Mouse (Mus musculus): ENCODE measurements around the gene Casq2.

Casq2 gene

GRCm38 (mm10) chr3:102165536-102166286 is 79.5 kb downstream of the Casq2 start:
- DNase-seq = no peak

GRCm38 (mm10) chr3:102166287-102166620 is 80.0 kb downstream of the Casq2 start:
- DNase-seq = no peak

GRCm38 (mm10) chr3:102166794-102167193 is 80.6 kb downstream of the Casq2 start:
- no peak for DNase-seq

GRCm38 (mm10) chr3:102167555-102168210 is 81.5 kb downstream of the Casq2 start:
- DNase-seq = no peak

- DNase-seq = peak; percentile 92 to 93
These were observed 83.1 kb downstream of the Casq2 start for GRCm38 (mm10) chr3:102169197-102169905.

DNA sequence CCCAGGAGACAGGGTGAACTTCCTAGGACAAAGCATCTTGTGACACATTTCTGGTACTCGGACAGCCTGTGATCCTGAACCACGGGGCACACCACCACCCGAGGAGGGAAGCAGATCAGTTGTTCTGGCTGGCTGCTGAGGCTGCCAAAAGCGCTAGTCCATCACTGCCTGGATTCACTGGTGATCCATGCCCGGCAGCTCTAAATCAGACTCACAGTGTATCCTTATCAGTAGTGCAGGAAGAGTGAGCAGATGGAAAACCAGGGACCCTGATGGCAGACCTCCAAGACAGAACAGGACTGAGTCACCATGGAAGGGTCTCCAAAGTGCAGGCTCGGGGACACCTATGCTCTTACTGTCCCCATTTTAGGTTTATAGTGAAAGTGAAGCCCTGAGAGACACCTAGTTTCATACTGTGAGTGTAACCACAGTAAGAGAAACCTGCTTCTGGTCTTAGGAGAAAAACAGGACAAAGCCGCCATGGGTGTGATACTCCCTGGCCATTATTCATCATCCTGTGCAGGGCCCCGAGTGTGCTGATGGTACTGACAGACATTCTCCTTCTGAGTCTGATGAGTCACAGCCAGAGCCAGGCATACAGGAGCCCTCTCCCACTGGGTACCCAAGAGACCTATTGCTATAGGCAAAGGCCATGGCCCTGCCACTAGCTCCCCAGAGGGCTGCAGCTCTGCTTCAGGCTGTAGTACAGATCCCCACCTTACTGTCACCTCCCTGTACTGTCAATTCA is 88.1 kb downstream of the Casq2 start:
- no peak for DNase-seq

GRCm38 (mm10) chr3:102175701-102176100 is 89.5 kb downstream of the Casq2 start:
- DNase-seq = no peak

DNA sequence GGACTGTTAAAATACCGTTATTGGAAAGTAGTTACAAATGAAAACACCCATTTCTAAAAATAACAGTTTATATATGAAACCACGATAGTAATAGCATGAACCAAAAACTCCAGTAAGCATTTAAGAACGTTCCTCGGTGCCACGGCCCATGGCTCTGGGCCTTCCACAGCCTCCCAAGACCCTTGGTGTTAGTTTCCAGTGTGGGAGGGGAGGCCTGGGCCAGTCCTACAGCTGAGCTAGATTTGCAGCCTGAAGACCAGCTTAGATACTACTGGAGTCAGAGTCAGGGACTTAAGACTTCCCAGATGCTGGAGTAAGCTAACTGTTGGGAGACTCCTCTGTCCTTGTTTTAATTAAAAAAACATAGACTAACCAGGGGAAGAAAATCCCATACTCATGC is 89.9 kb downstream of the Casq2 start:
- DNase-seq = no peak

GRCm38 (mm10) chr3:102177837-102178615 is 91.8 kb downstream of the Casq2 start:
- DNase-seq = no peak

DNA sequence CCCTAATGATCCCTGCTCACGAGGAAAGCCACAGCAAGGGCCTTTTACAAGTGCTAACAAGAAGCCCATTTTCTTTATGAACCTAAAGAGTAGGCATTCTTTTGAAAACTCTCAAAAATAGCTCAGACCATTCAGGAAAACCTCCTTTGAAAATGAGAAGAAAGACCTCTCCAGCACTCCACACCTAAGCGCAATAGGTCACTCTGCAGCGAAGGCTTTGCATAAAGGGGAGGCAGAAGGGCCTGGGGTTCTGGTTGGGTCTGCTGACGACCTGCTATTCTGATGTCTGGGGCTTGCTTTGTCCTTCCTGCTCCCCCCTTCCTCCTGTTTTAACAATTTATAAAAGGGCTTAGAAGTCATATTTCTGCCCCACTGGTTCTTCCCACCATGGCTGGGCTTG is 93.7 kb downstream of the Casq2 start:
- no peak for DNase-seq

GRCm38 (mm10) chr3:102180746-102181145 is 94.5 kb downstream of the Casq2 start:
- DNase-seq = peak; percentile 25 to 39

DNA sequence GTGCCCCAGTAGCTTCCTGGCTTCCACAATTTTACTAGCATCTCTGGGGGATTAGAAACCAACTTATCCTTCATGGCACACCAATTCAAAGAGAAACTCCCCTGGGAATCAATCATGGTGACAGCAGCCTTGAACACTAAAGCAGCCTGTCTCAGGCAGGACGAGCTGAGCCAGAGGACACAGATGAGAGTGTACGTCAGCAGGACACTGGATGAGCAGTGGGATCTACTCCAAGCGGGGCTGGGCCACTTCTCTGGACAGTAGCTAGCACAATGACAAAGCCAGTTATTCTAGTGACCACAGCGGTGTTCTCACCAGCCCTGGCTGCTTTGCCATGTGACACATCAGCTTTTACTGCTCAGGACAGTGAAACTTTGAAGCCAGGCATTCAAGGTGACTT is 95.0 kb downstream of the Casq2 start:
- no peak for DNase-seq

- DNase-seq = no peak
These were observed 96.4 kb downstream of the Casq2 start for GRCm38 (mm10) chr3:102182601-102183000.

DNA sequence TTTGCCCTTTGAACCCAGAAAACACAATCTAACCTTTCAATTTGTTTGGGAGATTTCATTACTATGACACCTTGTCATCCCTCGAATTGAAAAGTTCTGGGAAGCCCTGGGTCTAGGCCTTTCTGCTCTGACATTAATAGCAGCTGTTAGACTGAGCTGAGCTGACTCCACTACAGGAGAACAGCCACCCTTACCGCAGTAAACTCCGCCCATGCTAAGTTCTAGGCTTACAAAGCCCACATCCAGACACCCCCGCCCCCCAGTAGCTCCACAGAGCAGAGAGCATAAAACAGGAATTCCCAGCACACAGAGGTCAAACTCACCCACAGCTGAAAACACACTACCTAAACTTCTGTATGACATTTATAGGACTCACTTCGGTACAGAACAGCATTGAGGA is 98.5 kb downstream of the Casq2 start:
- no peak for DNase-seq

DNA sequence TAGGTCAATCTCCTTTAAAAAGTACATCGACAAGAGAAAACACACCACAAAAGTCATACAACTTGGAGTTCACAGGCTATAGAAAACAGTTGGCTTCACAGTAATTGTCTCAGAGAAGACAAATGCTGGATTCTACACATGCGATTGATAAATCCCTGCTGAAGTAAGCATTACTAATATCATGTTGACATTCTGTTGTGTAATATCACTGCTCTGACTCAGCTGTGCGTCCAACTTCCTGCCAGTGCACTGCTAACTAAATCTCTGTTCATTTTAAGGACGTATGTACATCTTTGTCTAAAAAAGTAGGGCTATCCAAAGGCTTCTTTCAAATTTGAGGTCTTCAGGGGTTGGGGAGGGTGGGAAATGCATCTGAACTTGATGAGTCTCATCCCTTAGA is 101.2 kb downstream of the Casq2 start:
- no peak for DNase-seq

- no peak for DNase-seq
These were observed 102.8 kb downstream of the Casq2 start for GRCm38 (mm10) chr3:102188972-102189371.

DNA sequence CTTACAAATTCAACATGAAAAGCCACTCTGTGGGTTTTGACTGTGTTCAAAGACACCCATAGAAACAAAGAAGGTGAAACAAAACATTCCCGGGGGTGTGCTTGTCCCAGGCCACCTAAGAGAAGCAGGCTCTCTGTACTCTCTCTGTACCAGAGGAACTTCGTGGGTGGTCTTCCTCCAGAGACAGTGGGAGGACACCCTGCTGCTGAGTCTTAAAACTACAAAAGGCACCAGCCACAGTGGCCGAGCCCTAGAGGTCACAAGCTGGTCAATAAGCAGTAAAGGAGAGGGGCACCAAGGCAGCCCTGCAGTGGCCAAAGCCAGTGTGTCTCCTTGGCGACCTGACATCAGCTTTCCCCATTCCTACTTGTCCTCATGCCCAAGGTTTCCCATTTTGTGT is 103.8 kb downstream of the Casq2 start:
- no peak for DNase-seq

- no peak for DNase-seq
These were observed 104.4 kb downstream of the Casq2 start for GRCm38 (mm10) chr3:102190642-102191041.

DNA sequence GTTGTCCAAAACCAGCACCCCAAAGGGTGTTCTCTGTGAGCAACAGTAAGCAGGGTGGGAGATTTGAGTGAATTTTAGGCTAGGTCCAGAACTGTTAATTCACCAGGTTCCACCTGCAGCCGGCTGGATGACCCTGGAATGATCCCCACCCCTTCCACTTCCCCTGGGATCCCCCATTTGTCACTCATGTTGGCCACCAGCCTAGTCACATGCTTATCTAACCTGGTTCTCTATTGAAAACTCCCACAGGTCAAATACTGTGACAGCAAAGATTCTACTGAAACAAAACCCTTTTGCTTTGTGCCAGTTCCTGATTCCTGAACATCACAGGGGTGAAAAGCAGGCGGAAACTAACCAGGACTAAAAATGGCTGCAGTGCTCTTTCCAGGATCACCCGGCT is 105.4 kb downstream of the Casq2 start:
- no peak for DNase-seq

GRCm38 (mm10) chr3:102192621-102193020 is 106.4 kb downstream of the Casq2 start:
- DNase-seq = no peak

DNA sequence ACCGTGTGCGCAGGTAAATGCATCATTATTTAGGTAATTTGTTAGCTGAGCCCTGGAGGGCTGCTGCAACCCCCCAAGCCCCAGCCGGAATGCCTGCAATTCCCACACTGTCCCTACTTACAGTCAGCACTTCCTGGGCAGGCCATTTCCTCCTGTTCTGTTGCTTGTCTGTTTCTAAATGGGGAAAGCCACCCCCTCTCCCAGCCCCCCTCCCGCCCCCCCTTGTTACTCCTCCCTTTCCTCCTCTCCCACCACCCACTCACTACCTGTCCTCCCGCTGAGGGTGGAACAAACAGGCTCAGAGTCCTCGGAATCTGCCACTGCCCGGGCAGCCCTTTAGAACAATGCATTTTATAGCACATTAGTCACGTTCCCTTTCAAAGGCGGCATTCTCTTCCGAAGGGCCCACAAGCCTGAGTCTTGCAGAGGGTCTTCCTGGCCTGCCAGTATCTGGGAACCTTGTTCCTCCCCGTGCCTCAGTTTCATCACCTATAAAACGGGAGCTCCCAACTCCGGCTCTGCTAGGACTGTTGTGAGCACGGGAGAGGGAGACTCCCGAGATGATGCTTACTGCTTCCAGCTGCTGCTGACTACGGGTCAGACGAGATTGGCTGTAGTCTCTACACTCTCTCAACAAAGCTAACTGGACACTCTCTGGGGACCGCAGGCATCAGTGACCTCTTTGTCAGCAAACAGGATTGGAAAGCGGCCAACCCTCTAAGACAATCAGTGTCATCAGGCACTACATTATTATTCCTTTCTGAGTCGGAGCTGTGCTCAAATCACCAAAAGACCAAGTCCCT is 107.5 kb downstream of the Casq2 start:
- DNase-seq = no peak
